Mouse (Mus musculus) small intestine, adult 2 months (tissue): ENCODE results near the gene Dis3.
"Not testable (repeated sequence)": the region's sequence is repeated elsewhere in the genome, so short reads cannot be mapped to it uniquely, and the experiment has no call there.

Source experiments
- CTCF ChIP-seq: fragments of 200-500 bp; IDR thresholded peaks from 2 replicates; pipeline ENCODE4 v1.5.1; 2012; ENCODE audit warnings: low read depth, mild to moderate bottlenecking, control low read depth, inconsistent platforms, low read length, moderate library complexity, mixed read lengths; ENCODE audit not compliant: insufficient replicate concordance, insufficient read length; ENCODE audit errors: extremely low read depth
- POLR2A ChIP-seq: fragments of 200-500 bp; IDR thresholded peaks from 2 replicates; pipeline ENCODE4 v1.6.1; 2012; ENCODE audit warnings: low read depth, mild to moderate bottlenecking, control low read depth, inconsistent platforms, low read length, moderate library complexity

- TF ChIP-seq POLR2A, CTCF: not testable (repeated sequence)
Observed at GRCm38 (mm10) chr14:99034851-99035250, 64.7 kb downstream of the Dis3 start.
